Mouse (Mus musculus): Measurements from ENCODE around the gene Ube2s. TPM values are rescaled to one million over a fixed set of nuclear protein-coding genes. Genes with fewer than 3 reads are reported as not detected.
A peak's percentile ranks its signal among the peaks of the same experiment; 100 is the strongest.
"Not testable (repeated sequence)": the region's sequence is repeated elsewhere in the genome, so short reads cannot be mapped to it uniquely, and the experiment has no call there.

Ube2s gene
- polyA plus RNA-seq, 1 experiment, result 131 TPM

GRCm38 (mm10) chr7:4837639-4838038, 25.2 kb upstream of the Ube2s start:
- H3K27me3 ChIP-seq (ENCODE audit: control insufficient read depth, insufficient read depth, low read length), result peaks cover 19% of the 10 kb centered on the region

GRCm38 (mm10) chr7:4836351-4836792, 24.0 kb upstream of the Ube2s start:
- Histone ChIP-seq H3K4me1 (ENCODE audit: control insufficient read depth, insufficient read depth, insufficient read length, low read length) (peaks cover 6% of the 10 kb centered on the region), H3K4me3 (ENCODE audit: low read depth, low read length) (peak overlapping the region; percentile 60), H3K27ac (ENCODE audit: insufficient read depth, low read depth, low read length) (no peak overlapping the region), H3K27me3 (ENCODE audit: control insufficient read depth, insufficient read depth, low read length) (peaks cover 14% of the 10 kb centered on the region; the same call in 1 of the 2 replicates), H3K36me3 (ENCODE audit: control insufficient read depth, insufficient read depth, low read length) (no peaks in the 10 kb centered on the region)
- no peak for TF ChIP-seq POLR2A (IDR thresholded peaks at IDR 0.05; ENCODE audit: low read depth, low read length)
- 0 out of 2 replicates have a peak, but pooled peaks have one; percentile 15 for TF ChIP-seq CTCF (IDR thresholded peaks at IDR 0.05; ENCODE audit: extremely low read depth, insufficient read length, insufficient replicate concordance, low read depth, low read length)
- WGBS, result under 1% methylated on average over 48 of the region's 51 CpGs

More at GRCm38 (mm10) chr7:4837639-4838038, 25.2 kb upstream of the Ube2s start:
- no peak for TF ChIP-seq POLR2A (IDR thresholded peaks at IDR 0.05; ENCODE audit: low read depth, low read length)
- no peak for TF ChIP-seq CTCF (IDR thresholded peaks at IDR 0.05; ENCODE audit: extremely low read depth, insufficient read length, insufficient replicate concordance, low read depth, low read length)
- peaks cover 6% of the 10 kb centered on the region for H3K4me1 ChIP-seq (ENCODE audit: control insufficient read depth, insufficient read depth, insufficient read length, low read length)
- H3K27ac ChIP-seq (ENCODE audit: insufficient read depth, low read depth, low read length), result no peak overlapping the region
- WGBS, result 16% methylated on average over 1 of the region's 1 CpGs
- H3K36me3 ChIP-seq (ENCODE audit: control insufficient read depth, insufficient read depth, low read length), result no peaks in the 10 kb centered on the region
- H3K4me3 ChIP-seq (ENCODE audit: low read depth, low read length), result no peak overlapping the region

- no peak for TF ChIP-seq CTCF (IDR thresholded peaks at IDR 0.05; ENCODE audit: extremely low read depth, insufficient read length, insufficient replicate concordance, low read depth, low read length)
- no peak for TF ChIP-seq POLR2A (IDR thresholded peaks at IDR 0.05; ENCODE audit: low read depth, low read length)
- Histone ChIP-seq H3K27ac (ENCODE audit: insufficient read depth, low read depth, low read length) (no peak overlapping the region), H3K4me3 (ENCODE audit: low read depth, low read length) (peak overlapping the region; percentile 60), H3K27me3 (ENCODE audit: control insufficient read depth, insufficient read depth, low read length) (peaks cover 14% of the 10 kb centered on the region; the same call in 1 of the 2 replicates), H3K4me1 (ENCODE audit: control insufficient read depth, insufficient read depth, insufficient read length, low read length) (peaks cover 6% of the 10 kb centered on the region), H3K36me3 (ENCODE audit: control insufficient read depth, insufficient read depth, low read length) (no peaks in the 10 kb centered on the region)
- WGBS, result 3% methylated on average over 34 of the region's 34 CpGs
Measured at GRCm38 (mm10) chr7:4835631-4836327, 23.4 kb upstream of the Ube2s start.

GRCm38 (mm10) chr7:4830476-4830875, 18.1 kb upstream of the Ube2s start:
- Histone ChIP-seq H3K27me3 (ENCODE audit: control insufficient read depth, insufficient read depth, low read length) (no peaks in the 10 kb centered on the region), H3K4me3 (ENCODE audit: low read depth, low read length) (no peak overlapping the region), H3K36me3 (ENCODE audit: control insufficient read depth, insufficient read depth, low read length) (no peaks in the 10 kb centered on the region), H3K4me1 (ENCODE audit: control insufficient read depth, insufficient read depth, insufficient read length, low read length) (no peaks in the 10 kb centered on the region), H3K27ac (ENCODE audit: insufficient read depth, low read depth, low read length) (no peak overlapping the region)
- TF ChIP-seq POLR2A (IDR thresholded peaks at IDR 0.05; ENCODE audit: low read depth, low read length), result no peak
- WGBS, result 23% methylated on average over 12 of the region's 12 CpGs

- no peaks in the 10 kb centered on the region for H3K36me3 ChIP-seq (ENCODE audit: control insufficient read depth, insufficient read depth, low read length)
- TF ChIP-seq CTCF (IDR thresholded peaks at IDR 0.05; ENCODE audit: extremely low read depth, insufficient read length, insufficient replicate concordance, low read depth, low read length) (no peak), POLR2A (IDR thresholded peaks at IDR 0.05; ENCODE audit: low read depth, low read length) (no peak)
- H3K27me3 ChIP-seq (ENCODE audit: control insufficient read depth, insufficient read depth, low read length), result no peaks in the 10 kb centered on the region
- H3K4me1 ChIP-seq (ENCODE audit: control insufficient read depth, insufficient read depth, insufficient read length, low read length), result no peaks in the 10 kb centered on the region
- no peak overlapping the region for H3K27ac ChIP-seq (ENCODE audit: insufficient read depth, low read depth, low read length)
- H3K4me3 ChIP-seq (ENCODE audit: low read depth, low read length), result no peak overlapping the region
- 48% methylated on average over 4 of the region's 4 CpGs for WGBS
Measured at GRCm38 (mm10) chr7:4825365-4825764, 13.0 kb upstream of the Ube2s start.

GRCm38 (mm10) chr7:4822162-4822907, 9.9 kb upstream of the Ube2s start:
- Histone ChIP-seq H3K27ac (ENCODE audit: insufficient read depth, low read depth, low read length) (no peak overlapping the region), H3K27me3 (ENCODE audit: control insufficient read depth, insufficient read depth, low read length) (no peaks in the 10 kb centered on the region), H3K4me3 (ENCODE audit: low read depth, low read length) (no peak overlapping the region), H3K4me1 (ENCODE audit: control insufficient read depth, insufficient read depth, insufficient read length, low read length) (no peaks in the 10 kb centered on the region; the same call in 1 of the 2 replicates), H3K36me3 (ENCODE audit: control insufficient read depth, insufficient read depth, low read length) (no peaks in the 10 kb centered on the region)
- WGBS, result 65% methylated on average over 6 of the region's 6 CpGs
- TF ChIP-seq CTCF (IDR thresholded peaks at IDR 0.05; ENCODE audit: extremely low read depth, insufficient read length, insufficient replicate concordance, low read depth, low read length) (no peak), POLR2A (IDR thresholded peaks at IDR 0.05; ENCODE audit: low read depth, low read length) (no peak)

GRCm38 (mm10) chr7:4821690-4822089, 9.3 kb upstream of the Ube2s start:
- no peaks in the 10 kb centered on the region for H3K36me3 ChIP-seq (ENCODE audit: control insufficient read depth, insufficient read depth, low read length)
- no peaks in the 10 kb centered on the region; the same call in 1 of the 2 replicates for H3K4me1 ChIP-seq (ENCODE audit: control insufficient read depth, insufficient read depth, insufficient read length, low read length)
- no peak overlapping the region for H3K4me3 ChIP-seq (ENCODE audit: low read depth, low read length)
- H3K27ac ChIP-seq (ENCODE audit: insufficient read depth, low read depth, low read length), result no peak overlapping the region
- no peaks in the 10 kb centered on the region for H3K27me3 ChIP-seq (ENCODE audit: control insufficient read depth, insufficient read depth, low read length)
- TF ChIP-seq POLR2A (IDR thresholded peaks at IDR 0.05; ENCODE audit: low read depth, low read length) (no peak), CTCF (IDR thresholded peaks at IDR 0.05; ENCODE audit: extremely low read depth, insufficient read length, insufficient replicate concordance, low read depth, low read length) (no peak)
- 86% methylated on average over 4 of the region's 4 CpGs for WGBS

GRCm38 (mm10) chr7:4820925-4821324, 8.5 kb upstream of the Ube2s start:
- whole genome bisulfite sequencing, result 91% methylated on average over 7 of the region's 7 CpGs

More at GRCm38 (mm10) chr7:4820925-4821324, 8.5 kb upstream of the Ube2s start:
- not testable (repeated sequence) for H3K36me3 ChIP-seq (ENCODE audit: control insufficient read depth, insufficient read depth, low read length); H3K4me1 ChIP-seq (ENCODE audit: control insufficient read depth, insufficient read depth, insufficient read length, low read length); H3K4me3 ChIP-seq (ENCODE audit: low read depth, low read length); H3K27ac ChIP-seq (ENCODE audit: insufficient read depth, low read depth, low read length); H3K27me3 ChIP-seq (ENCODE audit: control insufficient read depth, insufficient read depth, low read length)
